Mouse (Mus musculus) erythroblast, embryonic 14.5 days (primary cell): ENCODE data around the gene Igsf8.

Source experiments
- GATA1 ChIP-seq: IDR thresholded peaks from 2 replicates; pipeline ENCODE4 v1.6.1; 2012; ENCODE audit warnings: low read length, inconsistent platforms, mixed read lengths
- TAL1 ChIP-seq: IDR thresholded peaks from 3 replicates; pipeline ENCODE4 v1.6.1; 2012; ENCODE audit warnings: low read length, inconsistent platforms, mixed read lengths

GRCm38 (mm10) chr1:172305635-172306034 is 44.2 kb downstream of the Igsf8 start:
- TF ChIP-seq TAL1 (no peak), GATA1 (no peak)
